Mouse (Mus musculus) embryonic facial prominence, embryonic 14.5 days (tissue): Measurements from ENCODE around the gene Kif1a. TPM values are rescaled to one million over a fixed set of nuclear protein-coding genes. Genes with fewer than 3 reads are reported as not detected.

Experiments
- ATAC-seq: fragments of 200-750 bp; cut with Nextera tagmentation; 2 replicates; pipeline ENCODE4 v1.8.0; 2017; ENCODE audit warnings: low read depth, moderate number of reproducible peaks, moderate TSS enrichment
- DNase-seq: peaks from one replicate; pipeline ENCODE4 v3.0.0-alpha.2; 2015; ENCODE audit warnings: low spot score
- H3K27ac ChIP-seq: fragments of 300-500 bp; sonication (generic); replicated peaks from 2 replicates; pipeline ENCODE4 v1.5.1; 2014; ENCODE audit warnings: low read depth, mild to moderate bottlenecking, low read length, moderate library complexity
- H3K27me3 ChIP-seq: fragments of 300-500 bp; sonication (generic); replicated peaks from 2 replicates; pipeline ENCODE4 v1.6.1; 2014; ENCODE audit warnings: low read length; ENCODE audit not compliant: control insufficient read depth, insufficient read depth
- H3K36me3 ChIP-seq: fragments of 300-500 bp; sonication (generic); 2 replicates; pipeline ENCODE4 v1.6.1; 2014; ENCODE audit warnings: low read length, mixed read lengths; ENCODE audit not compliant: control insufficient read depth, insufficient read depth
- H3K4me1 ChIP-seq: fragments of 300-500 bp; sonication (generic); 2 replicates; pipeline ENCODE4 v1.6.1; 2014; ENCODE audit warnings: antibody characterized with exemption, low read length; ENCODE audit not compliant: control insufficient read depth, insufficient read depth
- H3K4me2 ChIP-seq: fragments of 300-500 bp; sonication (generic); 2 replicates; pipeline ENCODE4 v1.6.1; 2014; ENCODE audit warnings: low read depth, mild to moderate bottlenecking, low read length, moderate library complexity, mixed read lengths
- H3K4me3 ChIP-seq: fragments of 300-500 bp; sonication (generic); 2 replicates; pipeline ENCODE4 v1.5.1; 2014; ENCODE audit warnings: low read depth, mild to moderate bottlenecking, low read length
- H3K9ac ChIP-seq: fragments of 300-500 bp; sonication (generic); 2 replicates; pipeline ENCODE4 v1.6.1; 2014; ENCODE audit warnings: low read depth, mild to moderate bottlenecking, low read length, moderate library complexity, mixed read lengths
- H3K9me3 ChIP-seq: fragments of 300-500 bp; sonication (generic); 2 replicates; pipeline ENCODE4 v1.6.1; 2016; ENCODE audit warnings: low read length; ENCODE audit not compliant: control insufficient read depth
- WGBS: fragments of 180-500 bp; shearing (Covaris S2); extraction: QIAGEN DNeasy Blood & Tissue Kit; methylation state at CpG from one replicate; pipeline ENCODE4 v1.1.7; 2014; 5-methylcytosine and 5-hydroxymethylcytosine counted together
- polyA plus RNA-seq: library from polyadenylated mRNA; unstranded; fragments of >200 nt; fragmentation: Nextera tagmentation; extraction: Ambion mirVana; gene quantifications from 2 replicates; pipeline ENCODE4 v1.2.1, GENCODE M21; 2014

Kif1a gene
- polyA plus RNA-seq, 1 experiment from 2014 or later = 30.7 TPM

- Histone ChIP-seq H3K4me2 (peak overlapping the region; percentile 63), H3K36me3 (no peaks in the 10 kb centered on the region), H3K27me3 (no peaks in the 10 kb centered on the region), H3K9ac (peak overlapping the region; percentile 51), H3K9me3 (0 out of 2 replicates have a peak, but pooled peaks cover 4% of the 10 kb centered on the region), H3K4me1 (0 out of 2 replicates have a peak, but pooled peaks cover 6% of the 10 kb centered on the region), H3K27ac (no peak overlapping the region), H3K4me3 (peak overlapping the region; percentile 33)
- DNase-seq (peak; percentile 97), ATAC-seq (peak; percentile 100)
- WGBS = 25% methylated on average over 21 of the region's 21 CpGs
Observed at GRCm38 (mm10) chr1:93114713-93115463, 13.1 kb upstream of the Kif1a start.

GRCm38 (mm10) chr1:93102700-93103099 lies 949 bp upstream of the Kif1a start:
- no peak overlapping the region for H3K9ac ChIP-seq
- no peak overlapping the region for H3K4me3 ChIP-seq
- DNase-seq (no peak), ATAC-seq (no peak)
- H3K27ac ChIP-seq = no peak overlapping the region
- H3K4me1 ChIP-seq = peaks cover 10% of the 10 kb centered on the region
- 67% methylated on average over 7 of the region's 7 CpGs for WGBS
- H3K4me2 ChIP-seq = no peak overlapping the region
- peaks cover 39% of the 10 kb centered on the region for H3K27me3 ChIP-seq
- no peaks in the 10 kb centered on the region for H3K9me3 ChIP-seq
- H3K36me3 ChIP-seq = no peaks in the 10 kb centered on the region

- H3K27me3 ChIP-seq = peaks cover 39% of the 10 kb centered on the region
- under 1% methylated on average over 40 of the region's 49 CpGs for WGBS
- H3K36me3 ChIP-seq = no peaks in the 10 kb centered on the region
- peak overlapping the region; percentile 82 for H3K4me2 ChIP-seq
- peak; percentile 74 for ATAC-seq
- H3K9me3 ChIP-seq = no peaks in the 10 kb centered on the region
- H3K9ac ChIP-seq = peak overlapping the region; percentile 62
- DNase-seq = peak; percentile 53
- H3K4me3 ChIP-seq = peak overlapping the region; percentile 48
- H3K4me1 ChIP-seq = peaks cover 10% of the 10 kb centered on the region
- H3K27ac ChIP-seq = no peak overlapping the region; the same call in 1 of the 2 replicates
Observed at GRCm38 (mm10) chr1:93100576-93101491, 917 bp downstream of the Kif1a start.

GRCm38 (mm10) chr1:93100243-93100575 lies 1.5 kb downstream of the Kif1a start:
- Histone ChIP-seq H3K27ac (no peak overlapping the region), H3K9me3 (no peaks in the 10 kb centered on the region), H3K36me3 (no peaks in the 10 kb centered on the region), H3K27me3 (peaks cover 39% of the 10 kb centered on the region), H3K4me1 (peaks cover 10% of the 10 kb centered on the region), H3K9ac (peak overlapping the region; percentile 62), H3K4me2 (peak overlapping the region; percentile 82), H3K4me3 (peak overlapping the region; percentile 48)
- ATAC-seq = no peak
- WGBS = 3% methylated on average over 18 of the region's 18 CpGs
- DNase-seq = no peak

DNA sequence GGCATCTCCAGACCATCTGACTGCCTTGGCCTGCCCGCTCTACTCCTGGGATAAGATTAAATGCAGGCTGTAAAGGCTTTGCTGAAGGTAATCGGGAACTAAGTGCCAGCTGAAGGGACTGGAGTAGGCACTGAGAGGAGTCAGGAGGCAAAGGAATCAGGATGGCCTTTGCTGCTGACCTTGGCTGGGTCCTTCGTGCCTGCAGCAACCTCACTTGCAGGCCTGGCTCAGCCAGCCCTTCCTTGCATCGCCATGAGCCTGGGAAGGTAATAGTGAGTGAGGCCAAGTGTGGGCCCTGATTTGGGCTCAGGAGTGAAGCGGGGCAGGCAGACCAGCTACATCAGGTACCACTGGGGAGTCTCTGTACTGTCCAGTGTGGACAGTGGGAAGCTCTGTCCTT lies 2.8 kb downstream of the Kif1a start:
- 81% methylated on average over 5 of the region's 5 CpGs for WGBS
- H3K27me3 ChIP-seq = peaks cover 39% of the 10 kb centered on the region
- no peak overlapping the region for H3K4me2 ChIP-seq
- H3K9ac ChIP-seq = no peak overlapping the region
- DNase-seq (no peak), ATAC-seq (no peak)
- no peak overlapping the region for H3K27ac ChIP-seq
- peaks cover 10% of the 10 kb centered on the region for H3K4me1 ChIP-seq
- H3K36me3 ChIP-seq = no peaks in the 10 kb centered on the region
- no peak overlapping the region for H3K4me3 ChIP-seq
- no peaks in the 10 kb centered on the region for H3K9me3 ChIP-seq

DNA sequence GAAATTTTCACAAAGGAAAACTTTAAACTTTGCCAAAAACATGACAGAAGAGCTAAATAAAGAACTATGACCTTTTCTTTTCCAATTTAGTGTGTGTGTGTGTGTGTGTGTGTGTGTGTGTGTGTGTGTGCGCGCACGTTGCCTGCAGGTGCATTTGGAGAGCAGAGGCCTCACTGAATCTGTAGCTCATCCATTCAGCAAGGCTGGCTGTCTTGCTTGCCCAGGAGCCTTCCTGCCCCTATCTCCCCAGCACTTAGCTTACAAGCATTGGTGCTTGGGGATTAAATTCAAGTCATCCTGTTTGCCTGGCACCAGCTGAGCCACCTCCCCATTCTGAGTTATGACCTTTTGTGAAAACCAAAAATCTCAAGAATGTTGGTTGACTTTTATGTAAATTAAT lies 9.2 kb downstream of the Kif1a start:
- Histone ChIP-seq H3K4me2 (no peak overlapping the region), H3K4me1 (no peaks in the 10 kb centered on the region), H3K9me3 (no peaks in the 10 kb centered on the region), H3K36me3 (no peaks in the 10 kb centered on the region), H3K27me3 (no peaks in the 10 kb centered on the region), H3K4me3 (no peak overlapping the region), H3K9ac (no peak overlapping the region), H3K27ac (no peak overlapping the region)
- 87% methylated on average over 3 of the region's 3 CpGs for WGBS
- ATAC-seq (no peak), DNase-seq (no peak)

DNA sequence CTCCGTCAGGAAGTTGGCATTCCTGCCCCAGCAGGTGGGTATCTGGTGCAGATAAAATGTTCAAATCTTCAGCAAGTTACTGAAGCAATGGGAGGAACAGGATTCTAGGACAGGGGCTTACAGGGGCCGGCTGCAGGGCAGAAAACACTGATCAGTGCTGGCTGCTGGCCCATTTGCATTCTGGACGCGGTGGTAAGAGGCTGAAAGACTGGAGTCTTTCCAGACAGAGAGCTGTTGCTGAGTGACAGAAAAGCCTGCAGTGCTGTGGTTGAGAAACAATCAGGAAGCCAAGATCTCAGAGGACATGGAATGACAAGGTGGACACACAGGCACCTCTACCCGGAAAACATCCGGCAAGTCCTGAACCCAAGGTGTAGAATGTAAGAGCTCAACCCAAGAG lies 16.6 kb downstream of the Kif1a start:
- Histone ChIP-seq H3K27ac (no peak overlapping the region), H3K4me1 (no peaks in the 10 kb centered on the region; the same call in 1 of the 2 replicates), H3K4me3 (no peak overlapping the region), H3K27me3 (no peaks in the 10 kb centered on the region), H3K36me3 (no peaks in the 10 kb centered on the region), H3K9me3 (no peaks in the 10 kb centered on the region), H3K4me2 (no peak overlapping the region), H3K9ac (no peak overlapping the region)
- no peak for ATAC-seq
- DNase-seq = peak; percentile 46
- WGBS = 43% methylated on average over 6 of the region's 6 CpGs

DNA sequence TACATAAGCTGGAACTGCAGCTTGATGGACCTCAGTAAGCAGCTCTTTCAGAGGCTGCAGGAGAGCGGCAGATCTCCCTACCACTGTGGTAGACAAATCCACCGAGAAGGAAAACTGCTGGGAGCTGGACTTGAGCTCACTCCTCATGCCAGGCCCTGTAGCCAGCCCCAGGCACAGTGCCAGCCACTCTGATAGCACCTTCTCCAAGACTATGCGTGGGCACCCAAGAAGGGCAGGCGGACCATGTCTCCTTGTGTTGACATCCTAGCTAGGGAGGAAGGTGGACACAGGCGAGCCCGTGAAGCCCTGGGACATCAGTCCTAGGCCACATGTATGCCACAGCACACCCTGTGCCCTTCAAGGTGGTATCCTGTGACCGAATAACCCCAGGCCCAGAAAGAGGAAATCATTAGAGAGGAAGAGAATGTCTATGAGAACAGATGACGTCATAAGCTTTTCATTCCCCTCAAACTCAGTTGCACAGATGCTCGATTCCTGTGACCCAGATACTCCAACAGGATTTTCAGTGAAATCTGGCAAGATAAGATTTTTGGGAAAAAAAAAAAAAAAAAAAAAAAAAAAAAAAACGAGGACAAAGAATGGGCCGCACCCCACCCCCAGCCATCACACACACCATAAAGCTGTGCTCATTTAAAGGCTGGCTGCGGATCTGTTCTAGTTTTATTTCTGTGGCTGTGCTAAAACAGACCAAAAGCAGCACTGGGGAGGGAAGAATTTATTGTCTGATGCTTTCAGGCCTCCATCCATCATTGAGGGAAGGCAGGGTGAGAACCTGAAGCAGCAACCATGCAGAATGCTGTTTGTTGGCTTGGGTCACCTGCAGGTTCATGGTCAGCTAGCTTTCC lies 18.1 kb downstream of the Kif1a start:
- Histone ChIP-seq H3K4me1 (no peaks in the 10 kb centered on the region; the same call in 1 of the 2 replicates), H3K9ac (no peak overlapping the region), H3K27ac (no peak overlapping the region), H3K4me2 (no peak overlapping the region), H3K36me3 (no peaks in the 10 kb centered on the region), H3K4me3 (no peak overlapping the region), H3K9me3 (no peaks in the 10 kb centered on the region), H3K27me3 (no peaks in the 10 kb centered on the region)
- DNase-seq = no peak
- WGBS = 80% methylated on average over 11 of the region's 12 CpGs
- no peak for ATAC-seq
